Mouse (Mus musculus): ENCODE data around the gene E2f3.

Gene E2f3

GRCm38 (mm10) chr13:29916561-29916960 is 69.3 kb downstream of the E2f3 start:
- no peak for DNase-seq (ENCODE audit: low spot score)

- DNase-seq (ENCODE audit: low spot score), result no peak
Observed at GRCm38 (mm10) chr13:29913606-29914005, 72.3 kb downstream of the E2f3 start.

GRCm38 (mm10) chr13:29913061-29913460 is 72.8 kb downstream of the E2f3 start:
- DNase-seq (ENCODE audit: low spot score), result no peak

GRCm38 (mm10) chr13:29912251-29912650 is 73.6 kb downstream of the E2f3 start:
- no peak for DNase-seq (ENCODE audit: low spot score)

GRCm38 (mm10) chr13:29911141-29911540 is 74.7 kb downstream of the E2f3 start:
- DNase-seq (ENCODE audit: low spot score), result no peak

- DNase-seq (ENCODE audit: low spot score), result no peak
Observed at GRCm38 (mm10) chr13:29908431-29908830, 77.4 kb downstream of the E2f3 start.

- no peak for DNase-seq (ENCODE audit: low spot score)
Observed at GRCm38 (mm10) chr13:29907995-29908394, 77.9 kb downstream of the E2f3 start.

GRCm38 (mm10) chr13:29906734-29907133 is 79.1 kb downstream of the E2f3 start:
- DNase-seq (ENCODE audit: low spot score), result no peak

- no peak for DNase-seq (ENCODE audit: low spot score)
Observed at GRCm38 (mm10) chr13:29903341-29903740, 82.5 kb downstream of the E2f3 start.

- DNase-seq (ENCODE audit: low spot score), result no peak
Observed at GRCm38 (mm10) chr13:29902676-29903075, 83.2 kb downstream of the E2f3 start.

GRCm38 (mm10) chr13:29901641-29902040 is 84.2 kb downstream of the E2f3 start:
- no peak for DNase-seq (ENCODE audit: low spot score)

GRCm38 (mm10) chr13:29866780-29867179 is 119.1 kb downstream of the E2f3 start:
- DNase-seq (ENCODE audit: low spot score), result no peak

- no peak for DNase-seq (ENCODE audit: low spot score)
Observed at GRCm38 (mm10) chr13:29864331-29864730, 121.5 kb downstream of the E2f3 start.

- DNase-seq (ENCODE audit: low spot score), result no peak
Observed at GRCm38 (mm10) chr13:29860087-29860486, 125.8 kb downstream of the E2f3 start.

- no peak for DNase-seq (ENCODE audit: low spot score)
Observed at GRCm38 (mm10) chr13:29857436-29857835, 128.4 kb downstream of the E2f3 start.

Measured in c-Kit-positive CD71-positive TER-119-positive erythroid progenitor cells, embryonic 14.5 days (primary cell).